Mouse (Mus musculus) adrenal gland, postnatal 14 days (tissue): ENCODE measurements at regions not wholly inside any gene's neighbourhood (a gene's known extent, or its start where the extent isn't known, plus 50 kb on each side); places are given as distances from the start of the nearest gene placed in this dataset.

Experiments used
- DNase-seq: peaks from one replicate; pipeline ENCODE4 v3.0.0; 2021; ENCODE audit warnings: mixed read lengths

DNA sequence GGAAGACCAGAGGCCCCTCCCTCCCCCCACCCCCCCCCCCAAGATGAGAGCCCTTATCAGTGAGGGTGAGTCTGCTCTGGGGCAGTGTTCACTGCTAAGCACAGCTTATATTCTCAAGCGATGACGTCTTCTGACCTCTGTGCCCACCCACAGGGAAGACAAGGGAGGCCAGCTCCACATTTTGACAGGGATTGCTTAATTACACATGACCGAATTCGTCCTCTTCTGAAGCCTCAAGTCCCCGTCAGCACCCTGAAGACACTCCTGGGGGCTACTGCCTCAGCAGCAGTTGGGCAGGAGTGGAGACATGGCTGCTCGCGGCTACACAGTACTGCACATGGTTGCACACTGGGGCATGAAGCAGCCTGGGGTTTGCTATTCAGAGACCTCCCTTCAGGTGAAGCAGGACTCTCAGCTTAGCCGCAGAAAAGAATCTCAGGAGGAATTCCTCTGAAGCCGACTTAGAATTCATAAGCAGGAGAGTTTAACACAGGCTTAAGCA, 282.1 kb downstream of the Cdh26 start:
- no peak for DNase-seq

DNA sequence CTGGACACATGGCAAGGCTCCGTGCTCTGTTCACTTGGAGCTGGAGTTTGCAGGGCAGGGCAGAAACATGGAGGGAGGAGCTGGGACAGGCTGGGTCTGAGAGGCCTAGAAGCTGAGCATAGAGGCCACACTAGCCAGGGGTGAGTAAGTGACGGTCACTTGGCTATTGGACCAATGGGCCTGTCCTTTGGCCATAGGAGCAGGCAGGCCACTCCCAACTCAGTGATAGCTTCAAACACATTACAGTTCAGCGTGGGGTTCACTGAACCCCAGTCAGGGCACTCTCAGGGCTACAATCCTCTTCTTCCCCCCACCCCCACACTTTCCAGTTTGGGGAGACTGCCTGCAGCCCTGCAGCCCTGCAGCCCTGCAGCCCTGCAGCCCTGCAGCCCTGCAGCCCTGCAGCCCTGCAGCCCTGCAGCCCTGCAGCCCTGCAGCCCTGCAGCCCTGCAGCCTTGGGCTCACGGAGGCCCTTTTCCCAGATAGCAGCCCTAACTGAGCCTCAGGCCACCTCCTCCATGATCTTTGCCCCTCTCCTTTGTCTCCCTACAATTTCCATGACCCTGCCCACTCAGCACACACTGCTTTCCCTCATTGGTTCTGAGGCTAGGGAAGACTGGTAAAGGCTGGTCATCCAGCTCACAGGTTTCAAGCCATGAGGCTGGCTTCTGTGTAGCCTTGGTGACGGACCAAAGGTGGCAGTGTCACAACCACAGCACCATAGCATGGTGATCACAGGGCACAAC, 285.3 kb downstream of the Cdh26 start:
- DNase-seq, result no peak

DNA sequence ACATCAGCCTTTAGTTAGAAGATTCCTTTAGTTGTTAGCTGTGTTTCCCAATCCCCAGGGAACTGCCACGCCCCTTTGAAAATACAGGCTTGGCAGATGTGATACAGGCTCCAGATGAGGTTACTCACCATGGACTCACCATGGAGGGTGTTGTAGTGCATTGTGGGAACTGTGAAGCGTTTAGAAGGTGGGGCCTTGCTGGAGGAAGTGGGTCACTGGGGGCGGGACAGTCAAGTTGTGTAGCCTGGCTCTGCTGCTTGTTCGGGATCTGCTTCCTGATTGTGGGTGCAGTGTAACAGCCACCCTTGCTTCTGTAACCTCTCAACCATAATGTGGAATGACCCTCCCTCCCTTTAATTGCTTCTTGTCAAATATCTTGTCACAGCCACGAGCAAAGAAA, 287.7 kb downstream of the Cdh26 start:
- DNase-seq, result no peak

DNA sequence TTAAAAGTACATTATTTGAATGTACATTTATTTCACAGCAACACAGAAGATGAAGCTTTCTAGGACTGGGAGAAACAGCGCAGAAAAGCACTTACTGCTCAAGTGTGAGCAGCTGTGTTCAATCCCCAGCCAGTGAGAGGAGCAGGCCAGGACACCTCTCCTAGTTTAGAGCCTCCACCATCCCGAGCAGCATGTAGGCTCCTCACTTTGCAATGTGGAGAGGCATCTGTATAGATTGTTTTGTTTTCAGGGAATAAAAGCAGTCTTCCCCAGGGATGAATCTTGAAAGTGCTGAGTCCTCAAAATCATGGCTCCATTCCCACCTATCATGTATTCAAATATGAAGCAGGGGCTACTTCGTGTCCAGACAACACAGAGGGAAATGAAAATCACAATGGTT, 293.1 kb downstream of the Cdh26 start:
- no peak for DNase-seq

DNA sequence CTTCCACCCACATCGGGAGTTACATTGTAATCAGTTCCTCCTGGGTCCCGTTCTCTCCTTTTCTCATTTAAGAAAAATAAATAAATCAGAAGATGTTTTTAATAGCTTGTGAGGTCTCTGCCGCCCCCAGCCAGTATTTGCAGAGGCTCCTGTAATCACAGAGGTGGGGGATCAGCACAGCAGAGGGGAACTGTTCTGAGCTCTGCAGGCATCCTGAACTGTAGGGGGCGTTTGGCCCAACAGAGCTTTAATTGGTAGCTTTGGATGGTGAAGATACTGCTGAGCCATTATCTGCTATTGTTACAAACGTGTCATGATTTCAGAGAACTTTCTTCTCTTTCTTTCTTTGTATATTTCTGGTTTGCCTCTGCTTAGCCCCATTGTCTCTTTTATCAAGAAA, 293.9 kb downstream of the Cdh26 start:
- DNase-seq, result no peak

DNA sequence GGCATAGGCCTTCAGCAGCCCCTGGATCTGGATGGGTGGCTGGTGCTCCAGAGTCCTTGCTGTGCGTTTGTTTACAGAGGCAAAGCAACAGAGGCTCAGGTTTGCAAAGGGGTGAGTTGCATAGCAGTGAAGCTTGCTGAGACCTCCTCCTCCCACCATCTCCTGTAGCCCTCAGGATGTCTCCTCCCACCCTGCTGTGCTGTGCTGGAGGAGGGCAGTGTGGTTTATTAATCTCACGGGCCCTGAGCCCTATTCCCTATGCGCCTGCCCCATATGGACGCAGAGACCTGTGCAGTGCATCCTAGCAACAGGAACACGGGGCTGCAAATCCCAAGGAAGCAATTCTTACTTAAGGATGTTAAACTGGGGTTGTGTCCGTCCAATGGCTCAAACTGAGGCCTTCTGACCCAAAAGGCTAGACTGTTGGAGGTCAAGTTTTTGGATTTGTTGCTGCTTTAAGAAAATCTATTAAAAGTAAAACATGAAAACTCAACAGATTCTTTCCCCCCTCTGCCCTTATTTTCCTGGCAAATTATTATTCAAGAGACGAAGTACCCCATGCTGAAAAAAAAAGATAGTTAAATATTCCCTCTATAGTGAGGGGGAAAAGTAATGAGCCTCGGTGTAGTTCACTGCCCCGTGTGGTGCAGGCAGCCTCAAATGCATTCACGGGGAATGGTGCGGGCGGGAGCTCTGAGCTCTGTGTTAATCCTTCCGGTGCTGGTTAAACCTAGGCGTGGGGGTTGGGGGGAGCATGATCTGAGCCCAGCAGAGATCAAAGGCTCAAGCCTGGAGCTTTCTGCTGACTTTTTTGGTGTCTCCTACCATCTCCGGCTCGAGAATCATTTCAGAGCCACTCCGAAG, 297.8 kb downstream of the Cdh26 start:
- DNase-seq, result no peak

DNA sequence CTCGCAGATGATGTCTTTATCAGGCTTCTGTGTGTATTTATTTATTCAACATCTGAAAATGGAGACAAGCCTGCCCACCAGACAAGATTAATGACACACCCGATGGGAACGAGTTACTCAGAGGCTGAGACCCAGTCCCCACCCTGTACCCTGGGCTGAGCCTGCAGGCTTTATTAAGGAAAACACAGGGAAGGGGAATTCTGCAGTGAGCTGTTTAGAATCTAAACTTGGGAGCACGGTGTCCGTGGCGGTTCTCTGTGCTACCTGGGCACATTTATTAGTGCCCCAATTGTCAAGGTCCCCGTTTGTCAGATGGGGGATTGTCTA, 298.4 kb downstream of the Cdh26 start:
- DNase-seq, result no peak

DNA sequence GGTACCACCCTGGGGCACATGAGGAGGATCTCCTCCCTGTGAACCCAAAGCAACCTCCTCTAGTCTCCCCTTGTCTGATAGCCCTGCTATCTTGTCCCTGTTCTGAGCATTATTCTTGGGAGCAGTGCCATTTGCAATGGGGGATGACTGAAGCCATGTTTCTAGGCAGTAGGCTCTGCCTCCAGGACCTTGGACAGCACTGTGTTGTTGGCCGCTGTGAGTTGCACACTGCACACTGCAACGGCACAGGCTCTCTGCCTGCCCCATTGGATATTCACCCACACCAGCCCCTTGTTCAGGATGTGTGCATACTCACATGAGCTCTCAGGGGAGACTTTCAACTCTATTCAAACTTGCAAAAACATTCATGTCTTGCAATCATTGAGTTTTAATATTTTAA, 304.8 kb downstream of the Cdh26 start:
- peak; percentile 51 for DNase-seq

DNA sequence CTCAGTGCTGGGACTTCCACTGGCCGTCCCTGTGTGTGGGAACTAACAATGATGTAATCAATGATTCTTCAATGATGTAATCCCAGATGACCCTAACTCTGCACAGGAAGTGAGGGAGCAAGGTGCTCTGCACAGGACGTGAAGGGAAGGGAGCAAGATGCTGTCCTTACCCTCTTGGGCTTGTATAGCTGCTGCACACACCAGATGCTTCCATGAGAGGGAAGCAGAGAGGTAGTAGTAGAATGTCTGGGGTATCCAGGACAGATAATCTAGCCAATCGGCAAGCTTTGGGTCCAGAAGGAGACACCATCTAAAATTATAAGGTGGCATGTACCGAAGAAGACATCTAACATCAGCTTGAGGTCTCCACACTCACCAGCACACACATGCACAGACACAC, 314.3 kb downstream of the Cdh26 start:
- DNase-seq, result no peak

DNA sequence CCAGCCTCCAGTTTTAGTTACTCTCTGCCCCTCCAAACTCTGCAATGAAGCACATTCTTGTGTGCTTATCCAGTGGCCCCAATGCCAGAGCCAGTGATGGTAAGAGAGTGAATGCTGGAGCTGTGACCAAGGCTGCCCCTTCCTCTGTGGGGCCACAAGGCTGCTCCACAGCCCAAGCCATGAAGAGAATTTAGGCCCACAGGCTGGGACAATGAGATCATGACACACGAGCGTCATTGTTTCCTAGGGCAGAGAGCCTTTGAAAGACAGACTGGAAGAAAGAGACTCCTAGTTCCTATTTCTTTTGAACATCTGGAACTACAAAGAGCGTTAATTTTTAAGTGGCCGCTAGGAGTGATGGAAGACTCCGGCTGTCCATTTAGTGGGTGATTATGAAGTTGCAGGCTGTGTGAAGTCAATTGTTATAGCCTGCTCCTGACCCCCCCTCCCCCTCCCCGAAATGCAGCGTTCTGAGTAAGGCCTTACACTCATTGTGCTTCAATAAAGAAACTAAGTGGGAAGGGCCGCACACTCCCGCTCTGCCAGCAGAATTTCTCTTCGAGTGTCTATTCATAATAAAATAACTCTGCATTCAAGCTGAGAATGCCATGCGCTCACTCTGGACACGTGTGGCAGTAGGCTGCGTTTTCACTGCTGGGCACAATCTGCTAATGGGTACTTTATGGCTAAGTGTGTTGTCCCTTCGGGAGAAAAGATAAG, 315.1 kb downstream of the Cdh26 start:
- no peak for DNase-seq

DNA sequence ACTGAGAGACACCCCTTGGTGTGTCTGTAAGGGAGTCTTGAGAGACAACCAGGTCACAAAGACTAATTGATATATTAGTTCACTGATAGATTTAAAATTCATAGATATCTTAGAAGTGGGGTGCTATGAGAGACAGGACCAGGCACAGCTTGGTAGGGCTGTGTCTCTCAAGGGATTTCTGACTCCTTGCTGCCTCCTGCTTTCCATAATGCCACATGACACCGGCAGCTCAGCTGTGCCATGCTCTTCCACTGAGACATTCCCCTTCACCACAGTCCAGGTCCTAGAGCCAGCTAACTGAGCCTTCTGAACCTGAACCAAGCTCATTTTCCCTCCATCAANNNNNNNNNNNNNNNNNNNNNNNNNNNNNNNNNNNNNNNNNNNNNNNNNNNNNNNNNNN, 320.9 kb downstream of the Cdh26 start:
- no peak for DNase-seq

DNA sequence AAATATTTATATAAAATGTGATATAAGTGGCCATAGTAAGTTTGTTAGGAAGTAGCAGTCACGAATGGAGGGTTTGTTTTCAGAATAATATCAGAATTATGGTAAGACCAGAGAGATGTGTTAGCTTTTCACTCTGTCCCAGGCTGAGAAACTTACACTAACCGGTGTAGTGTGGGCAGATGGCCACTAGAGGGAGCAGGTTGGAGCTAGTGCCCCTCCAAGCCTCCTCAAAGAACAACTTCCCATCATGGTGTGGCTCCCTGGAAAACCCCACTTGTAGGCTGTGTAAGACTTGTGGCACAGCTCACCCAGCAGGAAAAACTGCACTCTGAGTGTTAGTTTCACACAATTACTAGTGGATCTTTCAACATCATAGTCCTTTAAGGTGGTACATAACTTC, 328.0 kb downstream of the Cdh26 start:
- peak; percentile 77 for DNase-seq

DNA sequence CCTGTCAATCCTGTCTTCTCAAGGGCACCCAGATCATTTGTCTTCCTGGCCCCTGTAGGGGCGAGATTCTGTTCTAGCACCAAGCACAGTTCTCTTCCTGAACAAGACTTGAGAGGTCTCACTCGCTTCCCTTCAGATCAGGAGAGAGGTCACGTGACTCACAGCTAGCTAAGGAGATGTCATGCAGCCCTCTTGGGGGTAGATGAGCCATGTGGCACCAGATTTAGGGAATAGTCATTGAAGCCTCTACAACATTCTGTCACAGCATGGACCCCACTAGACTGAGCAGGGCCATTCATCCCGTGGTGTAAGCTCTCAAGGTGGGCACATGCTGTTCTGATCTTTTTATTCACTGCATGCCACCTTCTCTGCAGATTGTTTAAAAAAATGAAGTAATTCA, 338.2 kb downstream of the Cdh26 start:
- no peak for DNase-seq

DNA sequence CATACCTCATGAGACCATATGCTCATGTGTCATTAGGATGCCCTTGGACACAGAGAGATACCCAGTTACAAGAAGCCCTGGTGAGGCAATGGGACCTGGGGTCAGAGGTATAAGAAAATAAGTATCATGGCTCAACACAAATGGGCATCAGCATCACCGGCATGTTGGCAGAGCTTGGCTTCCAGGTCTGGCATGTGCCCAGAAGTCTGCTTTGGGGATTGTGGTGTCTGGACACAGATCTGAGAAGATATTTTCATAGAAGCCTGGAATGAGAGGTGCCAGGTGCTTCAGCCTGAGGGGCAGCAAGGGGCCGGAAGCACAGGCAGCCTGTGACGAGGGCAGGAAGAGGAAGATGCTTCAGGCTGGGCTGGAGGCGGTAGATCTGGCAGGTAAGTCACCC, 338.7 kb downstream of the Cdh26 start:
- DNase-seq, result no peak

DNA sequence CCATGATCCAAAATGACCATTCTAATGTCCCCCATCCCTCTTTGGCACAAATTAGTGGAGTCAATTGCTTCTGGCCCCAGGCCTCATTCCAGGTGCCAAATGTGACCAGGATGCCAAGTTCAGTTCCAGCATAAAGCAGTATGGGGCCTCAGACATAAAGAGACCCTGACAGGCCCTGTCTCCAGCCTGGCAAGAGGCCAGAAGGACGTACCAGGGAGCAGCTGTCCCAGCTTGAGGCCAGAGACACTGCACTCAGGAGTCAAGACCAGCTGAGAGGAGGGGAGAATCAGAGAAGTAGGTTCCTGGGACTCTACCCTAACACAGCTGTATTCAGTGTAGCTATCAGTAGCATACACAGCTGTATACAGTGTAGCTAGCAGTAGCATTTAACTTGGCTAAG, 341.1 kb downstream of the Cdh26 start:
- DNase-seq, result peak; percentile 20

DNA sequence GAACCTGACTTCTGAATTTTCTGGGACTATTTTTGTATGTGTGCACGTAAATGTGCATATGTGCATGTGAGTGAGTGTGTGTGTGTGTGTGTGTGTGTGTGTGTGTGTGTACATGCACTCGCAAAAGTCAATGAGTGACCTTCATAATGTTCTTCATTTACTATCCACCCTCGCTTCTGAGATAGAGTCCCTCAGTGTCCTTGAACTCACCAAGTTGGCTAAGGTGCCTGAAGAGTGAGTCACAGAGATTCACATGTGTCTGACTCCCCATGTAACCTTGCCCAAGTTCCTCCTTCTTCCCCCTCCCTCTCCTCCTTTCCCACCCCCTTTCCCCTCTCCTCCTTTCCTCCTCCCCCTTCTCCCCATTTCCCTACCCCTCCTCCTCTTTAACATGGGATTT, 341.6 kb downstream of the Cdh26 start:
- peak; percentile 47 for DNase-seq

DNA sequence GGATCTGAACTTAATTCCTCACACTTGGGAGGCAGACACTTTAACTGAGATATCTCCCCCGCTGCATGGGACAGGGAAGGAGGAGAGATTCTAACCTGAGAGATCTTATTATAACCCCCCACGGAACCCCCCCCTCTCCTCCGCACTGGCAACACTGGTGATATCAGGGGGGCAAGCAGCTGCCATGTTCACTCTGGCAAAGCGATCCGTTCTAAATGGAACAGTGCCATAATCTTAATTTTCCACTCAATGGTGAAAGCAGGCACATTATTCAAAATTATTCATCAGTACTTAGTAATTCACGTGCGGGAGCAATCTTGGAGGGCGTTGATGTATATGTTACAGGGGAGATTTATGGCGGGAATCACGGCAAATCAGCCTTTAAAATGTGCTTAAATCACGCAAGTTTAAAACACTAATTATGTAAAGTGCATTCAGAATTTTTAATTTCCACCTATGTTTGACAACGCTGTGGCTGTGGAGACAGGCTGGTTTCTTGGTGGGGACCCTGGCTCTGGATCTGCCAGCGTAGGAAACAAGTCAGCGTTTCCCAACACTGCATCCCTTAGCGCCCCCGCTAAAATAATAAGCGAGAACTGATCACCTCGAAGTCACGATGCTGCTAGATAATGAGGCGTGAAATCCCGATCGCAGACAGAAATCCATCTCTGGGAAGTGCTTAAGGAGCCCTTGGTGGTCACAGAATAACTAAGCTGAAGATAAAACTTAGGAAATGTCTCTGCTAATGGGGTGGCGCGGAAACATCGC, 354.7 kb downstream of the Cdh26 start:
- no peak for DNase-seq

DNA sequence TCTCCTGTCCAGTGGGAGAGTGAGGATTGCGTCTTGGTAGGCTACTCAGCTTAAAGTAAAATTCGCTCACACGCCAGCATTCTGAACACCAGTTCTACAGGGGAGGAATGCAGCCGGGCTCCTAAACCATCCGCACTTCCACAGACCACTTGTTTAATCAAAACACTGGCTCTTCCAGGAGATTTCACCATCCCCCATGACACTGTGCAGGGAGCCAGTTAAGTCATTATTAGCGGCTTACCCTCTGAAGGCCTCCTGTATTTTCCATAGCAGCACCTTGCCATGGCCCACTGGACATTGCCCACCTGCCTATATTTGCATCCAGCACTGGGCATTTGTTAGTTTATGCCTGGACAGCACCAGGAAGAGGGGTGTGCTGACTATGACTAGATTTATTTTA, 355.5 kb downstream of the Cdh26 start:
- no peak for DNase-seq

DNA sequence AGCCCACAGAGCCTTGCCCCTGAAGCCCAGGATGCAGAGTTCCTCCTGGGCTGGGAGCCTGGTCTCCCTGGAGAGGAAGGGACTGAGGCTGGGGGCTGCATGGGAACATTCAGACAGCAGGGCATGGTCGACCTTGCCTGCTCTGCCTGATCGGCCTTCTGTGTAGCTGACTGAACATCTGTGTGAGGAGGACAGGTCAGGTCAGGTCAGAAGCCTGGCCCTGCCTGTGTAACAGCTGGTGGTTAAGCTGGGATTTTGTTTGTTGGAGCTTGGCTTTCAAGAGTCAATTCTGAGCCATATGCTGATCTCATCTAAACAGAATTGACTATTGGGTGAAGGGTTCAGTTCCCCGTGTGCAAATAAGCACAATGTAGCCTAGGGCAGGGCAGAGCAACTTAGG, 365.5 kb downstream of the Cdh26 start:
- no peak for DNase-seq

DNA sequence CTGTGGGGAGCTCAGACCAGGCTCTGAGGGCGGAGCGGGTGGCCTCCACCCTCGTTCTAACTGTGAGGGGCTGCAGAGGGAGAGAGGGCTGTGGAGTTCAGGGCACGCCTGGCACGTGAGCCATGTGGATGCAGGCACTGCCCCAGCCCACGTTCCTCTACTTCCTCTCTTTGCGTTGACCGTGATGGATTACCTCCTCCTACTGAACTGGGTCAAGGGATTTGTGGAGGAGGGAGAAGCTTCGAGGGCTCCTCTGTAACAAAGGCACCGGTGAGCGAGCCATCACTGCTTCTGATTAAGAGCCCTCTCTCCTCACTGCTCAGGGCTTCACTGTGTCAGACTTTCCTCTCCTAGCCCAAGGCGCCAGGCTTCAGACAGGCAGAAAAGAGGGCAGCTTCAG, 371.1 kb downstream of the Cdh26 start:
- peak; percentile 61 for DNase-seq

DNA sequence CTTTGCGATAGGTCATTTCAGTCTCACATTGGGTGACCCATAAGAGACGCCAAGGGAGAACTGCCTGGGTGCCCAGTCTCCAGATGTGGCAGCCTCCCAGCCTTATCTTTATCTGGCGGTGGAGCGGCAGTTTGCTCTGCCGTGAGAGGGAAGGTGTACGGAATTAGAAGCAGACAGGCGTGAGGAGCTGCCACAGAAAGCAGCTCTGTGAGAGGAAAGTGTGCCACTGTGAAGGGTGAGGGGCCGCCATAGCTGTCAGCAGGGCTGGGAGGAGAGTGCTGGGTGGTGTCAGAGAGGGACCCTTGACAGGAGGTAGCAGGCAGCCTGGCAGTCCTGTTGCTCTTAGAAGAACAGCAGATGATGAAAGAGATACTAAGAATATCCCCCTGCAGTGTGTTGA, 375.0 kb downstream of the Cdh26 start:
- DNase-seq, result no peak

DNA sequence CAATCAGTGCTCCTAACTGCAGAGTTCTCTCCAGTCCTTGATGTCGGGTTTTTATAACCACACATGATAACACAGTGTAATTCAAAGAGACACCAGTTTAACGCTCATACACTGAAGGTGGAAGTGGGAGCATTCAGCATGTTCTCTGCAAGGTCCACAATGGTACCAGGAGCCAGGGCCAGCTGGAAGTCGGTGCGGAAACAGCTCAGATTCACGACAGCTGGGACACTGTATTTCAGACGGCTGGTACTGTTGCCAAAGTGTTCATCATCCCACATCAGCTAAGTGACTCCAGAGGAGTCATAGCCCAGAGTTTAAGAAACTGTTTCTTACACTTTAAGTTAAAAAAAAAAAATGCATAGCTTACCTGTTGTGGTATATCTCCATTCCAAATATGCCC, 391.2 kb downstream of the Cdh26 start:
- DNase-seq, result no peak
